Mouse (Mus musculus): ENCODE data around the gene Paqr8. TPM values are rescaled to one million over a fixed set of nuclear protein-coding genes. Genes with fewer than 3 reads are reported as not detected.

Paqr8 gene
- polyA plus RNA-seq, 1 experiment from 2014 or later: 18.1 TPM

DNA sequence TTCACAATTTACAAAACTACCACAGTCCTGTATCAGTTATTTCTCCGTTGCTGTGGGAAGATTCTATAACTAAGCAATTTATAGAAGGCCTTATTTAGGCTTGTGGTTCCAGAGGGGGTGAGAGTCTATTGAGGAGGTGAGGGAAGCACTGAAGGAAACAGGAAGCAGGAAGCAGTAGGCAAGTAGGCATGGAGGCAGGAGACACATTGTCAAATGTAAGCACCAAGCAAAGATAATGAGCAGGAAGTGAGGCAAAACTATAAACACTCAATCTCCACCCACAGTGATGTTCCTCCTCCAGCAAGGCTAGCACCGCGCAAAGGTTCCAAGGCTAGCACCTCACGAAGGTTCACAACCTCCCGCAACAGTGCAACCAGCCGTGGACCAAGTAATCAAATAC, 91.4 kb downstream of the Paqr8 start:
- no peak for ATAC-seq (ENCODE audit: low read depth)
- 90% methylated on average over 6 of the region's 6 CpGs for WGBS
- Histone ChIP-seq H3K4me2 (no peak overlapping the region), H3K4me1 (replicated peaks) (0 out of 2 replicates have a peak, but pooled peaks cover 5% of the 10 kb centered on the region), H3K27ac (replicated peaks) (no peak overlapping the region), H3K4me3 (no peak overlapping the region), H3K27me3 (no peaks in the 10 kb centered on the region), H3K36me3 (no peaks in the 10 kb centered on the region), H3K9me3 (no peaks in the 10 kb centered on the region), H3K9ac (no peak overlapping the region)

GRCm38 (mm10) chr1:20984103-20984502, 93.7 kb downstream of the Paqr8 start:
- Histone ChIP-seq H3K36me3 (no peaks in the 10 kb centered on the region), H3K27me3 (no peaks in the 10 kb centered on the region), H3K9ac (no peak overlapping the region), H3K4me2 (no peak overlapping the region), H3K27ac (replicated peaks) (no peak overlapping the region), H3K9me3 (no peaks in the 10 kb centered on the region), H3K4me1 (replicated peaks) (0 out of 2 replicates have a peak, but pooled peaks cover 5% of the 10 kb centered on the region), H3K4me3 (no peak overlapping the region)
- ATAC-seq (ENCODE audit: low read depth): no peak
- 82% methylated on average over 2 of the region's 2 CpGs for WGBS

DNA sequence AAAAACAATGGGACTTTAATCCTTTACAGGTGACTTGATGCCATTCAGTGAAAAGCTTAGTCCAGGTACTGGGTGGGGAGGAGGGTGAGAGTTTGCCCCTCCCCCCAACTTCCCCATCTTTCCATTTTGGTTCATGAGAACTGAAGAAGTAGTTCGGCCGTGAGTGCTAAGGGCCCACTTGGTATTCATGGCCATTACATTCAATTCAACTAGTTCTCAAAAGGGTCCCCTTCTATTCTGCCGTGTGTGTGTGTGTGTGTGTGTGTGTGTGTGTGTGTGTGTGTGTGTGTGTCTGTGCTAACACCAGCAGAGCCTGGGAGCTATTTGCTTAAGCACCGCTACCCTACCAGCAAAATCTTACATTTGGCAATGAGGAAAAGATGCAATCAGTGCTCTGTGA, 94.2 kb downstream of the Paqr8 start:
- H3K4me1 ChIP-seq (replicated peaks): 0 out of 2 replicates have a peak, but pooled peaks cover 5% of the 10 kb centered on the region
- no peaks in the 10 kb centered on the region for H3K27me3 ChIP-seq
- H3K36me3 ChIP-seq: no peaks in the 10 kb centered on the region
- no peak overlapping the region for H3K9ac ChIP-seq
- H3K4me2 ChIP-seq: no peak overlapping the region
- H3K27ac ChIP-seq (replicated peaks): no peak overlapping the region
- no peak for ATAC-seq (ENCODE audit: low read depth)
- no peaks in the 10 kb centered on the region for H3K9me3 ChIP-seq
- 44% methylated on average over 4 of the region's 4 CpGs for WGBS
- H3K4me3 ChIP-seq: no peak overlapping the region

GRCm38 (mm10) chr1:20986378-20987056, 96.1 kb downstream of the Paqr8 start:
- Histone ChIP-seq H3K27me3 (no peaks in the 10 kb centered on the region), H3K9me3 (no peaks in the 10 kb centered on the region), H3K4me2 (no peak overlapping the region), H3K9ac (no peak overlapping the region), H3K4me3 (no peak overlapping the region), H3K4me1 (replicated peaks) (0 out of 2 replicates have a peak, but pooled peaks cover 5% of the 10 kb centered on the region), H3K36me3 (no peaks in the 10 kb centered on the region), H3K27ac (replicated peaks) (no peak overlapping the region)
- WGBS: 56% methylated on average over 10 of the region's 10 CpGs
- ATAC-seq (ENCODE audit: low read depth): no peak

Other genes starting within 250 kb of the Paqr8 start
- not detected in 2 replicates for gene Il17a, start 159.7 kb upstream of the Paqr8 start, polyA plus RNA-seq (2015; fragmentation: Nextera tagmentation; extraction: Ambion mirVana)
- not detected in 2 replicates for gene Il17f, start 100.0 kb upstream of the Paqr8 start, polyA plus RNA-seq (2015; fragmentation: Nextera tagmentation; extraction: Ambion mirVana)
- 23.9 and 26.8 TPM in 2 replicates for gene Mcm3, start 70.3 kb upstream of the Paqr8 start, polyA plus RNA-seq (2015; fragmentation: Nextera tagmentation; extraction: Ambion mirVana)
- gene Efhc1, start 61.0 kb downstream of the Paqr8 start, polyA plus RNA-seq (2015; fragmentation: Nextera tagmentation; extraction: Ambion mirVana): 1.8 and 2.0 TPM in 2 replicates
- 2.7 and 2.9 TPM in 2 replicates for gene Tram2, start 188.6 kb downstream of the Paqr8 start, polyA plus RNA-seq (2015; fragmentation: Nextera tagmentation; extraction: Ambion mirVana)

Measured in neural tube, embryonic 13.5 days (tissue).